Mouse (Mus musculus): ENCODE data around the gene Mfap1b.

GRCm38 (mm10) chr2:121507951-121508330, 34.1 kb upstream of the Mfap1b start:
- TF ChIP-seq CTCF (IDR thresholded peaks at IDR 0.05; ENCODE audit: low read depth) = no peak
- no peak for TF ChIP-seq EP300 (IDR thresholded peaks at IDR 0.05; ENCODE audit: low read depth)
